Mouse (Mus musculus) kidney, adult 8-10 months (tissue): ENCODE results near the gene Ackr2.

Source experiments
- DNase-seq, 2 experiments: peaks; one replicate each; pipeline ENCODE4 v3.0.0; 2022

Ackr2 gene

DNA sequence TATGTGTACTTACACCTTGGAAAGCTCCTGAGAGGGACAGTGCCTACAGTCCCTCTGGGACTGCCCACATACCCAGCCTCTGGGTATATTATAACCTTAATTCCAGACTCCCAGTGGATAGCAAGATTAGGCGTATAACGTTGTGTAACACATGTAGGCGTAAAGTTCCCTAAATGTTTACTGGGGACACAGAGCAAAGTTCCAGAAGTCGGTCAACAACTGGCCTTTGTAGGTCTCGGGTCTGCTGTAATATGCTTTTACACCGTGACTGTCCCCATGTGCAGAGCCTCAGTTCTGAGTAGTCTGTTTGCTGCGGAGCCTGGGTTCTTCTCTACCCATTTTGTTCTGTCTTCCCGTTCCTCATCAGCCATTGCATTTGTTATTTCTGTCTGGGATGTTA, 25.3 kb downstream of the Ackr2 start:
- no peak for DNase-seq

DNA sequence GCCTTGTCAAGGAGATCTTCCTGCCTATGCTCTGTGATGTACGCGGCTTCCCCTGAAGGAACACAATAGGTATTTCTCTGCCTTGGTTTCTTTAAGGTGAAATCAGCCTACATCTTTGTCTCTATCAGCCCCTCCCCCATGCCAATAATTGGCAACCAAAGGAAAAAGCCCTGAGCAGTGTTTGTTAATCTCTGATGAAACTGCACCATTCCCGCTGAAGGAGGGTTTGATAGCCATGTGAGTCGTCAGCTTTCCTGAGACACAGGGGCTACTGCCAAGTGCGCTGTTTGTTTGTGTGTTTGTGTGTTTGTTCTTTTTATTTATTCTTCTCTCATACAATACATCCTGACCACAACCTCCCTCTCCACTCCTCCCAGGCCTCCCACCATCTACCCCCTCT, 25.8 kb downstream of the Ackr2 start:
- DNase-seq: no peak

DNA sequence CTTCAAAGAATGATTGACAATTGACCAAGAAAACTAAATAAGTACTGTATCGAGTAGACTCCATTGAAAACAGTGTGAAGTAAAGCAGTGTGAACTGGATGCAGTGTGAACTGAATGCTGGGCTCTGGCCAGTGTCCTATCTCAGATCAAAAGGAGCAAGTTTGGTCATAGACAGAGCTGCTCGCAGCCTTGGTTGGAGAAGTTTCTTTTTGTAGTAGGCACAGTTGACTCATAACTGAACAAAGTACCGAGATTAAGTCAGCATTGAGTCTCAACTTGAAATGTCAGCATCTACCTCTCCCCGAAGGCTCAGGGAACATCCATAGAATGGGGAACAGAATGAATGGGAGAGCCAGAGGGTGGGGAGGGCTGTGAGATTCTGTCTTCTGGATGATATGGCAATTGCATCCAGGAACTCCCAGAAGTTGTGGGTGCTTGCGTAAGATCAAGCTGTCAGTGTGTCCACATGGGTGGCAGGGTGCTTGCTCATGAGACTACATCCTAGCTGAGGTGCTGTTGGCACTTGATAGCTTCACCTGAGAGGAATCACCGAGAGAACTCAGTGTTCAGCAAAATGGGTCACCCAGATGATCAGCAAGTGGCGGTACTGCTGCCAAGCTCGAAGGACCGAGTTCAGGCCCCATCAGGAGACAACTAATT, 26.9 kb downstream of the Ackr2 start:
- DNase-seq: no peak

DNA sequence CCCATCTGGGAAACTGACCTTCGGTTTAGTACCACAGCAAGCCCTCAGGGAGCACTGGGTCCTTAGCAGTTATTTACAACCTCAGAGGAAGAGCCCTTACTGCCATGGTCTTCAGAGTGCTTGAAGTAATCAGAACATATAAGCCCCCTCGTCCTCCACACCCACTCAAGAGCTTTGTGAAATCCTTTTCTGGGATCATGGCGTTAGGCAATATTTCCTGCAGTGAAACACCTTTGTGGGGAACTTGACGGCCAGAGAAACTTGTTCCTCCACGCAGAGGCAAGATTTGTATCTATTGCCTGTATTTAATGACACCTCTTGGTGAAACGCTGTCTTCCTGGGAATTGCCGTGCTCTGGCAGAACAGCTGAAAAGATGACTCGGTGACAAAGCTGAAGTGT, 27.8 kb downstream of the Ackr2 start:
- no peak for DNase-seq

DNA sequence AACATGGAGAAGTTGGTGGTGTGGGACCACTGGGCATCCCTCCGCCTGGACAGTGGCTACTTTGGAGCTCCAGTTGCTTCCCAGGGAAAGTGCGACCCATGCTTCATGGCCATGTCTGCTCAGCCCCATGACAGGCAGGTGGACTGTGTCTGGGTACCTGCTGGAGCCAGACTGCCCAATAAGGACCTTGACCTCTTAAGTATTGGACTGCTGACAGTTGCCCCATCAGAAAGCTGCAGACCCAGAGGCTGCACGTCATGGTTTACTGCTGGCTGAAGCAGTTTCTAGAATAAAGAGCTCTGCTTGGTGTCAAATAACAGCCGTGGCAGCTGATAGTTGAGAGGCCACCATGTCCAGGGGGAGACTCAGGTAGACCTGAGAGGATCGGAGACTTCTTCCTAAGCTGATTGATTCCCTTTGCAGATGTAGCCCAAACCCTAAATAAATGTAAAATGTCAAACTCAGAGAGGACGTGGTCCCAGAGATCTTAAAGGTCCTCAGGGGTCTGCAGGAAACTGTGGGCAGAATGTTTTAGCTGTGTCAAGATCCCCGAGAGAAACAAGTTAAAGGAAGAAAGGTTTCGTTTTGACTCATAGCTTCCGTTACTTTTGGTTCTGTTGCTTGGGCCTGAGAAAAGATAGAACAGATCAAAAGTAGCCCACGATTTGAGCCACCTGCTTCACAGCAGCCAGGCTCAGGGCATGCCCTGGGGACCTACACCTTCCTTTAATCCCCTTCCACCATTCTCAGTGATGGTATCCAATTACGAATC, 28.7 kb downstream of the Ackr2 start:
- no peak for DNase-seq

DNA sequence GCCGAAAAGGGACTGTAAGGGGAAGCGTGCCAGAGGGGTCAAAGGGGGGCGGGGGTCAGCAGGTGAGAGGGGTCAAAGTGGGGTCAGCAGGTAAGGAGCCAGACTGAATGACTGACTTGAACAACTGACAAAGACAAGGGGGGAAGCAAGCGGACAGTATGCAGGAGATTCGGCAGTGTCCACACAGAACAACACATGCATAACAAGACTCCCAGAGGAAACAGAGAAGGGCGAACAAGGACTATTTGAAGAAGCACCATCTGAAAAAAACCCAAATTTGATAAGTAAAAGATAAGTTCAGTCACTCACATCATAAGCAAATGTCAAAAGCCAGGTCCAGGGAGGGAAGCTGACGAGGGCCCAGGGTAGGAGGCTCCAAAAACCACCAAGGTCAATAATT, 29.6 kb downstream of the Ackr2 start:
- no peak for DNase-seq

DNA sequence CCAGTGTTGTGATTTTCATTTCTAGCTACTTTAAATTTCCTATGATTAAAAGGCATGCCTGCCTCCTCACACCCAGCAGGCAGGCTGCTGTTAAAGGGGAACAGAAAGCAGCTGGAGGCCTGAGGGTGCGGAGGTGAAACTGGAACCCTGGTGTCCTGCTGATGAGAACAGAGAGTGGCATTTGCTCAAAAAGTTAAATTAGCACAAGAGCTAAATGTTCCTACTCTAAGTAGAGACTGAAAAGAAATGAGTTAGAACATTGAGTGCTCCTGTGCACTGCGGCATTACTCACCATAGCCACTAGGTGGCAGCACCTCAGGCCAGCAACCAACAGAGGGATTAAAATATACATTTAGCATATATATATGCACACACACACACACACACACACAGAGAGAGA, 30.3 kb downstream of the Ackr2 start:
- peak in 1 of 2 experiments; percentile 34 for DNase-seq

DNA sequence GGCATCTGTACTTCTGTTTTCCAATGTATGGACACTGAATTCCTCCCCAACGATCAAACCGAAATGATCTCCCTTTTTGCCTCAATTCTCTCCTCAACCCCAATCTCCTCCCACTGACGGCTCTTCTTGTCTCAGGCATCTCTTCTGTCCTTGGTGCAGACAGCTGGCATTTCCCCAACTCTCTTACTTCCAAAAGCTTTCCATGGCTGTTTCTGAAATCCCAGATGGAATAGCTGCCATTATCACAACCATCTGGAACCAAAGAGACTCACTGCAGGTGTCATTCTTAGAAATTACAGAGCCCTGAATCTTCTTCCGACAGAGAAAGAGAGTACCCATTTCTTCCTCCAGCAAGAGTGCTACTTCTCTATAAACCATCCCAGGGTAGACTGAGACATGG, 36.7 kb downstream of the Ackr2 start:
- DNase-seq: no peak

DNA sequence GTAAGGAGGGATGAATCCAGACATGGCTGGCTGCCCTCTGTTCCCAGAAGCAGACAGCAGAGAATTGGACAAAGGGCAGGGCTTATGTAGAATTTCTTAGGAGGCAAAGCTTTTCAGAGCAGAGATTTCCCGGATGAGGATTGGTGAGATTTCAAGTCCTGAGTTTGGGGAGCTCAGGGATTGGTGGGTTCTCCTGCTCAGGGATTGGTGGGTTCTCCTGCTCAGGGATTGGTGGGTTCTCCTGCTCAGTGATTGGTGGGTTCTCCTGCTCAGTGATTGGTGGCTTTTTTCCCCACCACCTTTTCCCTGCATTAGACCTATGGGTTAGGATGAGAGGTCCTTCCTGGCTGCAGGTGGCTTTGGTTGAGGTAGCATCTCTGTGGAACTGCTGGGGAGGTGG, 38.8 kb downstream of the Ackr2 start:
- no peak for DNase-seq

DNA sequence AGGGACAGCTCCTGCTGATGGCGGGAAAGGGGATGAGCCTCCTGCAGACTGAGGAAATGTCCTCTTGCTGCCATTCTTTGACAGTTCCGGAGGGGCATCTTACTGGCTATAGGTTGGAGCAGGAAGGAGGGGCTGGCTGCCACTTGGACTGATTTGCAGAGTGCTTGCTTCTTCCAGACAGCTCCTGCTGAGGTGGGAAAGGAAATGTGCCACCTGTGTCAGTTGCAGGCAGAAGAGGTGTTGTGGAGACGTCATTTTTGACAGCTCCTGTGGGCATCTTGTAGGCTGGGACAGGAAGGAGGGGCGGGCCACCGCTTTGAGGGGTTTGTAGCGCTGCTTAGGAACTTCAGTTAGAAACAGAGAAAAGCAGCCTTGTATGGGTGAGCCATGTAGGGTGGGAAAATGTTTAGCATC, 39.3 kb downstream of the Ackr2 start:
- no peak for DNase-seq

DNA sequence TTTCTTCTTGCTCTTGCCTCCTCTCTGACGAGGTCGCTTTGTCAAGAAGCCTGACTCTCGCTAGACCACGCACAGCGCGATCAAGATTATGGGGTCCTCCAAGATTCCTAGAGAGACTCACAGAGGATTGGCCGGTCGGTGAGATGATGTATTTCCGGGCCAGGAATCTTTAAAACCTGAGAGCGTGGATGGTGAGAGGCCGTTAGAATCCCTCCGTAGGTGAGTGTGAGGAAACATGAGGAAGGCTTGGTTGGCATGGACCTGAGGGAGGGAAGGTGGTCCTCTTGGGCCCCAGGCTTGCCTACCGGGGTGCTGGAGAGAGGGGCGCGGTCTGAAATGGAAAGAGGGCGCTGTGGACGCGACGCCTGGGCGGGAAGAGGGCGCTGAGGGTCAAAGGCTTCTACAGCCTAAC, 39.8 kb downstream of the Ackr2 start:
- DNase-seq: no peak

DNA sequence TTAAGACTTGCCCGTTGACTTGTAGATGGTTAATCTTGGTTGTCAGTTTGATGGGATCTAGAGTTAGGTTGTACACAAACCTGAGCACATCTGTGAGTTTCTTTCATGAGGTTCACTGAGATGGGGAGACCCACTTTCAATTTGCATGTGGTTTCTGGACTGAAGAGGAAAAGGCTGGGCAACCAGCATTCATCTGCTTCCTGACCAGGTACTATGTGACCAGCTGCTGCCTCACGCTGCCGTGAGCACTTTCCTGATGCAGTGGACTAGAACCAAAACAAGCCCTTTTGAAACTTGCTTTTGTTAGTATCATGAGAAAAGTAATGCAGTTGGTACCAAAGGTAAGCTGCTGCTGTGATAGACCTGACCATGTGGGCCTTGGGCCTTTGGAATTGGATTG, 44.9 kb downstream of the Ackr2 start:
- DNase-seq: no peak

DNA sequence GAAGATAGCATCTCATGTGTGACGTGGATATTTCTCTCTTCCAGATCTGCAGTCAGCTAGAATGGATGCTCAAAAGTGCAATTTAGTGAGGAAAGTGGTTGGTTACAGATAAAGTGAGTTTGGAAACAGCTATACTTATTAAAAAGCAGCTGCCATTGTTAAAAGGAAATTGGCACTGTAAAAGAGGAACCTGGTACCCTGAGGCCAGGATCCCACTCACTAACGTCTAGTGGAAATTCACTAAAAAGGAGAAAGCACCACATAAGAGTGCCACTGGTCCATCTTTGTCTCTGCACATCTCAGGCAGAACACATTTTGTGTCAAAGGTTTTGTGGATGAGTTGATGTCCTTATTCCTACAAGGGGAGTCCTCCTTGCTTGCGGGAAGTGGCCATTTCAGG, 45.5 kb downstream of the Ackr2 start:
- no peak for DNase-seq

DNA sequence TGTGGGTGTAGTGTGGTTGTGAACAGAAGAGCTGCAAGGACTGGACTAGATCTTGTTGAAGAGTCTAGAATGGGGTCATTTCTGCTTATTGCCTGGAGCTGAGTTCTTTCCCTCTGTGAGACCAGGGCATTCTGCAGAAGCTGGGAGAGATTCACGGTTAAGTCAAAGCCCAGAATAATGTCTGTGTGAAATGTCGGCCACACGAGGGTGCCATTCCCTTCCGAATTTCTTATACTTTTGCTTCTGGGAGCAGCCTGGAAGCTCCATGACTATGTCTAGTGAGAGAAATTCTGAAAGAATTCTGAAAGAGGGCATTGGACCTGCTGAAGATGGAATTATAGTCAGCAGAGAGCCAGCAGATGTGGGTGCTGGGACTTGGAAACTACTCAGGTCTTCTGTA, 49.6 kb downstream of the Ackr2 start:
- peak; percentile 35 to 67 for DNase-seq

DNA sequence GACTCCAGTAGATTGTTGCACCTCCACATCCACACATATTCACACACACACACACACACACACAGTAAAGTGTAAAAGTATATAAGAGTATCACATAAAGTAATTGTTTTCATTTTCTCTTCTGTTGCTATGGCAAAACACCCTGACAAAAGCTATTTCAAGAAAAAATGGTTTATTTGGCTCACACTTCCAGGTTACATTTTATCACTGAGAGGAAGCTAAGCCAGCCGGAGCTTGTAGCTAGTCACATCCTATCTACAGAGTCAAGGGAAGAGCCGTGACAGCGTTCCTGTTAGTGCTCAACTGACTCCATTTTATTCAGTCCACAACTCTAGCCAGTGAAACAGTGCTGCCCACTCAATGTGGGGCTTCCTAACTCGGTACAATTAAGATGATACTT, 50.3 kb downstream of the Ackr2 start:
- DNase-seq: no peak

DNA sequence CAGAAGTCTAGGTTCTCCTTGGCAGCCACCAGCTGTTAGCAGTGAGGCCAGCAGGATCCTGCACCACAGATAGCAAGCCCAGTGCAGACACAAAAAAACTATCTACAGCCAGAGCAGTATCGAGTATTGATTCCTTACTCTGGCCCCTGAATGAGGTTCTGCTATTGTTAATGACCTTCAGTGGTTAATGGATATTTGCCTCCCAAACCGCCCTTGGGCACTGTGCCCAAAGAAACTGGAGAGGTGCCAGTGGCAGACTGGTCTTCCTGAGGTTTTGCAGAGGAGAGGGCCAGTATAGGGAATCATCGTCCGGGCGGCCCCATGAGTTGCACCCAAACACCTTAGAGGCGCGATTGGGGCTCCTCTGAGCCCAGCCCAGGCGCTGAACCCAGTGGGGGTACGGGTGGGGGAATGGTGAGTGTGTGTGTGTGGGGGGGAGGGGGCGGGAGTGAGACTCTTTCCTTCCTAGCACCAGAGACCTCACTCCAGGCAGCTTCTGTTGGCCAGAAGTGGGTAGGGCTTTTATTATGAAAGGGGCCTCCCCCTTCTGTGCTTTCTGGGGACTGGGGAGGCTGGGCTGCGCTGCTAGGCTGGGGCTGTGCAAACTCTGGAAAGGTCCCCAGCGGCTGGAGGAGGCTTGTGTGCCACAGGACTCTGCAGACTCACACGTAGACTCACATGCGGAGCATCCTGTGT, 52.4 kb downstream of the Ackr2 start, which contains the start of gene Fam198a:
Gene Fam198a, plus strand, starts transcription at position 571 of the 696 bp plus-strand sequence.
- DNase-seq: peak; percentile 75 to 87

DNA sequence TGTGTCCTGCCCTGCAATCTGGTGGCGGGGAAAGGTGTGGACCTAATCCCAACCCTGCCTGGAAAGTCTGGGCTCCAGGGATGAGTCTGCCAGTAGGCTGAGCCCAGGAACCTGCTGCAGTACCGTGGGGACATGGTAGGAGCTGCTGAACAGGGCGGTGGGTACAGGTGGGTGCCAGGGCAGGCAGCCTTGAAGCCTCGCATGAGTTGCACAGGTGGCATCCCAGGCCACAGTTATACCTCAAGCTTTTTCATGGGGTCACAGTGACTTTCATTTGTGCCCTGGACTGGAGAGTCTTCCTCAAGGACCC, 52.9 kb downstream of the Ackr2 start:
- no peak for DNase-seq

DNA sequence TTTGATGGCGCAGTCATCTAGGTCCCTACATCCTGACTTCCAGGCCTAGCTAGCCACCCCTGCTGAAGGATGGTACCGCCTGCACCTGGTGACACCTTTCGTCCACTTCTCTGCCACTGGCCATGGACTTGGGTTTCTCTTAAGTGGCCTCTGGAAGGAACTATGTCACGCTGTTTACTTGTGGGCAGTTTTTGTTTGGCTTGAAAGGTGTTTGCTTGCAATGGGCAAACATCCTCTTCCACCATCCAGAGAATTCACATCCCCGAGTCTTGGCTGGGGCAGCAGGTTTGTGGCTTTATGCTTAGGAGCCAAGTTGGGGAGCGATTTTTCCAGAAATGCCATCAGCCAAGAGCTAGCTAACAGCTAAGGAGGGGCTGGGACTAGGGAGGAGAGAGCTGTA, 54.4 kb downstream of the Ackr2 start:
- no peak for DNase-seq

DNA sequence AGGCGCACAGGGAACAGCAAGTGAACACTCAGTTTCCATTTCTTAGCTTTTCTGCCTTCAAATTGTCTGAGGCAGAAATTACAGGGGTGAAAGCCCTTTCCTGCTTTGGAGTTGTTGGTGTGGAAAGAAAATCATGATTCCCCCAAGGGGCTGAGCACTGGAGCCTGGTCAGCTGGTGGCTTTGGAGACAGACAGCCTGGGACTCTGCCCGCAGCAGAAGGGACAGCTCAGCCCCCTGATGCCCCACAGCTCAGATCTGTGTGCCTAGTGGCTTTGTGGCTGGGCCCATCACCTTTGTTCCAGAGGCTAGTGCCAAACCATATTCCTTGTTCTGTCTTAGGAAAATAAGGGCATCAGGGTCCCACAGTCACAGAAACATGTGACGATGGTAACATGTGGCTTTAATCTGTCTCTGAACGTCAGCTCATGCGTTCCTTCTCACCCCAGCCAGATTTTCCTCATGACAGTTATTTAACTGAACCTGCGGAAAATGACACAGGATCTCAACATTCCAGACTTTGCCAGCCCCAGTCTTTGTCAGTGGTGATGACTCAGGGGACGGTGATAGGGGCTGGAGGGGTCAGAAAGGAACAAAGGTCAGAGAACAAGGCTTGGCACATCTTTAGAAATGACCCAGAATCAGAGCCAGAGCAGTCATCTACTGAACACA, 61.9 kb downstream of the Ackr2 start:
- no peak for DNase-seq
